Comparison of ENCODE assay signal across 8 mouse cellular contexts in the genomic region with DNA sequence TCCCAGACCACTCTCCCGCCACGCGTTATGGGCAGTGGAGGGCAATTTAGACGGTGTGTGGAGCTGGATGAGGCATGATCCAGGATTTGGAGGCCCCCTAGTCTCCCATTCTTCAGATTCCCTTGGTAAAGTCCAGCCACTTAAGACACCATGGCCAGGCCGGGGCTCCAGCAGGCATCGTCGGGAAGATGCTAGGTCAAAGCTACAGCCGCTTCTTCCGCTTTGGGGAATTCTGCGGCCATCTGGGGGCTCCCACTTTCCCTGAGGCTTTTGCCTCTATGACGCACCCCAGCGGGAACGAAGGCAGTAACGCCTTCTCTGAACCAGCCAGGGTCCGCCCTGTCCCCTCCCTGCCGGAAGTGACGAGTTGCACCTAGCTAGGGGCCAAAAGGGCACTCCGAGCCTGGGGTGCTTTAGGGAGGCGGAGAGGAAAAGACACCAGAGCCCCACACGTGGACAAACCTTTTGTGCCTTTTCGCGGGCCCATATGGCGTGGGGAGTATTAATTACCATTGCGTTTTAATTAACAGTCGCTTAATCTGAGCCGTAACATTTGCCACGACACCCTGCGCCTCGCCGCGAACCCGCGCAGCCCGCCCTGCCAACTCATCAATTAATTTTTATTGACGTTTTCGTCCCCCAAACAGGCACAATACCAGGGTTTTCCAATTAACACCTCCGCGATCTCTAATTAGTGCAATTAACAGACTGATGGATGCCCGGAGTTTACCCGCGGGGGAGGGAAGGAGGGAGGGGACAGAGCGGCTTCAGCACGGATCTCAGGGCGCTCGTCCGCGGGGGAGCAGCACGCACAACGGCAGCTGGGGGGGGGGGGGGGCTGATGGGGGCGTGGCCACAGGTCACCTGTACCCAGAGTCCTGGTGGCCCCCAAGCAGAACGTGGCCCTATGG. TPM values are rescaled to one million over a fixed set of nuclear protein-coding genes. Genes with fewer than 3 reads are reported as not detected.
DNase-seq lines count a peak whose midpoint lies in the region; ATAC-seq and TF ChIP-seq lines count a peak whose summit lies in the region.

No protein-coding gene starts in this region.

- in situ Hi-C loops in ES-E14 (cut with MboI; ENCODE audit: low sequenced_read_pairs in 2 of 2, unreplicated experiment in 2 of 2), result no loop called here

- 9% methylated on average over 51 of the region's 51 CpGs for WGBS in forebrain, embryonic 12.5 days
- WGBS in stomach, embryonic 14.5 days, result 23% methylated on average over 51 of the region's 51 CpGs

- H3K9me3 ChIP-seq in ES-E14 (ENCODE audit: control insufficient read depth, insufficient read depth, low read depth, low read length), result no peaks in the 10 kb centered on the region
- H3K9me3 ChIP-seq in forebrain, embryonic 12.5 days, result no peaks in the 10 kb centered on the region
- no peaks in the 10 kb centered on the region for H3K9me3 ChIP-seq in stomach, embryonic 14.5 days (ENCODE audit: control insufficient read depth, low read depth, low read length)

- H3K4me3 ChIP-seq in ES-E14 (ENCODE audit: insufficient read depth in 1 of 2, low read depth in 1 of 2, low read length in 2 of 2, poor library complexity in 1 of 2, severe bottlenecking in 1 of 2), result peak overlapping the region; percentile 68 to 83
- peak overlapping the region; percentile 58 for H3K4me3 ChIP-seq in brown adipose tissue, adult 24 weeks (ENCODE audit: insufficient read depth, low read depth, low read length)
- H3K4me3 ChIP-seq in forebrain, embryonic 12.5 days (replicated peaks), result peak overlapping the region; percentile 26
- H3K4me3 ChIP-seq in stomach, embryonic 14.5 days (ENCODE audit: low read depth, low read length), result peak overlapping the region; percentile 9; the same call in 1 of the 2 replicates

- H3K4me2 ChIP-seq in forebrain, embryonic 12.5 days, result peak overlapping the region; percentile 50
- peak overlapping the region; percentile 39 for H3K4me2 ChIP-seq in stomach, embryonic 14.5 days (replicated peaks; ENCODE audit: low read depth, low read length)

- H3K9ac ChIP-seq in ES-E14 (ENCODE audit: insufficient read depth, low read depth, low read length, poor library complexity, severe bottlenecking), result peak overlapping the region; percentile 51; the same call in 1 of the 2 replicates
- 0 out of 2 replicates have a peak overlapping the region, but pooled peaks have one; percentile 38 for H3K9ac ChIP-seq in forebrain, embryonic 12.5 days
- peak overlapping the region; percentile 10; the same call in 1 of the 2 replicates for H3K9ac ChIP-seq in stomach, embryonic 14.5 days (replicated peaks; ENCODE audit: low read depth, low read length)

- H3K36me3 ChIP-seq in ES-E14 (ENCODE audit: control insufficient read depth, insufficient read depth, low read length, poor library complexity, severe bottlenecking), result peaks cover 7% of the 10 kb centered on the region
- H3K36me3 ChIP-seq in forebrain, embryonic 12.5 days (replicated peaks), result no peaks in the 10 kb centered on the region; the same call in 1 of the 2 replicates
- H3K36me3 ChIP-seq in stomach, embryonic 14.5 days (ENCODE audit: control insufficient read depth, insufficient read depth, low read length), result peaks cover 10% of the 10 kb centered on the region; the same call in 1 of the 2 replicates

- no peak for DNase-seq in ES-E14 (ENCODE audit: low read depth, low spot score)
- DNase-seq in heart, postnatal 4 days, result peak; percentile 67
- peak; percentile 31 to 39 for DNase-seq in layer of hippocampus, postnatal 36 days
- DNase-seq in left cerebral cortex, adult 8-10 months (ENCODE audit: low spot score in 2 of 2), result no peak

- peaks cover 11 to 38% of the 10 kb centered on the region in 2 experiments; a peak in 3 of 4 replicates for H3K4me1 ChIP-seq in ES-E14 (ENCODE audit: control insufficient read depth in 2 of 2, insufficient read depth in 2 of 2, low read length in 2 of 2, poor library complexity in 1 of 2)
- no peaks in the 10 kb centered on the region for H3K4me1 ChIP-seq in brown adipose tissue, adult 24 weeks (ENCODE audit: control insufficient read depth, insufficient read depth, insufficient read length, low read length)
- H3K4me1 ChIP-seq in forebrain, embryonic 12.5 days, result peaks cover 81% of the 10 kb centered on the region
- peaks cover 62% of the 10 kb centered on the region for H3K4me1 ChIP-seq in stomach, embryonic 14.5 days (ENCODE audit: control insufficient read depth, insufficient read depth, low read length)

- H3K27me3 ChIP-seq in forebrain, embryonic 12.5 days, result peaks cover 94% of the 10 kb centered on the region
- H3K27me3 ChIP-seq in stomach, embryonic 14.5 days (ENCODE audit: control insufficient read depth, insufficient read depth, low read length), result no peaks in the 10 kb centered on the region

- ATAC-seq in forebrain, embryonic 12.5 days (ENCODE audit: low FRiP score), result peak; percentile 63; the same call in 1 of the 2 replicates
- ATAC-seq in megakaryocyte-erythroid progenitor cell, adult 5-6 weeks (replicated peaks; ENCODE audit: low FRiP score, low TSS enrichment, poor library complexity, severe bottlenecking), result peak; percentile 93
- peak; percentile 46; the same call in 1 of the 2 replicates for ATAC-seq in stomach, embryonic 14.5 days (ENCODE audit: insufficient number of reproducible peaks, insufficient read depth, low FRiP score, low read depth)

- no peak overlapping the region for H3K27ac ChIP-seq in ES-E14 (ENCODE audit: insufficient read depth, low read depth, low read length, poor library complexity, severe bottlenecking)
- no peak overlapping the region for H3K27ac ChIP-seq in brown adipose tissue, adult 24 weeks (replicated peaks; ENCODE audit: low read depth, low read length)
- peak overlapping the region; percentile 68 for H3K27ac ChIP-seq in forebrain, embryonic 12.5 days
- H3K27ac ChIP-seq in stomach, embryonic 14.5 days (ENCODE audit: low read length), result peak overlapping the region; percentile 16; the same call in 1 of the 2 replicates

TF ChIP-seq in ES-E14, 5 proteins besides CTCF, POLR2A, EP300 and RAD21:
- TF ChIP-seq MAFK (IDR thresholded peaks at IDR 0.05; ENCODE audit: insufficient read depth, low read depth, low read length) (no peak), HCFC1 (IDR thresholded peaks at IDR 0.05; ENCODE audit: borderline replicate concordance, insufficient read depth, low read length) (no peak), ZC3H11A (IDR thresholded peaks at IDR 0.05; ENCODE audit: borderline replicate concordance, low read depth, low read length) (no peak), ZNF384 (IDR thresholded peaks at IDR 0.05; ENCODE audit: low read depth, low read length) (no peak), CHD2 (IDR thresholded peaks at IDR 0.05; ENCODE audit: low read depth, low read length) (no peak)

RNA-seq across cellular contexts. Expression of a gene that starts 15.1 kb away (rescaled TPM):
- 25.2 and 42.4 TPM in 2 replicates for total RNA-seq in ES-E14 (2012; rRNA removed)
- polyA plus RNA-seq in brown adipose tissue, adult 24 weeks (2012; ENCODE audit: insufficient read depth, insufficient read length, missing spikeins), result 8.5 and 9.2 TPM in 2 replicates
- 22.6 and 24.3 TPM in 2 replicates for polyA plus RNA-seq in forebrain, embryonic 12.5 days (2016; fragmentation: Nextera tagmentation; extraction: Ambion mirVana)
- total RNA-seq in heart, postnatal 4 days (2021), result 10 to 100 TPM; 18.1 to 19.6 TPM
- total RNA-seq in layer of hippocampus, postnatal 36 days (2021), result 10 to 100 TPM; 44.0 to 45.7 TPM
- 10.4 and 23.6 TPM in 2 replicates for total RNA-seq in megakaryocyte-erythroid progenitor cell, adult 5-6 weeks (2014; fragmentation: Nextera tagmentation)
- 0.66 and 2.0 TPM in 2 replicates for total RNA-seq in megakaryocyte-erythroid progenitor cell, adult 5-6 weeks (2017)
- polyA plus RNA-seq in stomach, embryonic 14.5 days (2014; fragmentation: Nextera tagmentation; extraction: Ambion mirVana), result 41.8 and 43.3 TPM in 2 replicates
- total RNA-seq in left cerebral cortex, adult 8-10 months (2022), result 10 to 100 TPM; 39.9 to 63.6 (median 49.6) TPM

Comparison
In these comparisons a context has a peak if more than half of its experiments do, and no peak if none do; other contexts are left out.
1. DNase-seq: peak in heart, postnatal 4 days (single experiment) and layer of hippocampus, postnatal 36 days (2 of 2); none in ES-E14 (single experiment) and left cerebral cortex, adult 8-10 months (0 of 2).
2. H3K27ac ChIP-seq: peak in forebrain, embryonic 12.5 days (single experiment) and stomach, embryonic 14.5 days (single experiment); none in ES-E14 (single experiment) and brown adipose tissue, adult 24 weeks (single experiment).
3. H3K4me3 ChIP-seq: peak in every context shown above with its lines; median percentile 76 in ES-E14; 58 in brown adipose tissue, adult 24 weeks; 26 in forebrain, embryonic 12.5 days; 9 in stomach, embryonic 14.5 days.
4. Peak in every context shown above with its lines, with median percentiles within 50 percentile points of each other: H3K9ac ChIP-seq and ATAC-seq.